Mouse (Mus musculus) gastrocnemius, adult 8-10 months (tissue): Measurements from ENCODE around the gene Vmn1r223. TPM values are rescaled to one million over a fixed set of nuclear protein-coding genes. Genes with fewer than 3 reads are reported as not detected.

Source experiments
- total RNA-seq, 4 experiments: library from RNA; stranded (reverse); gene quantifications; 2 replicates each; pipeline ENCODE4 v1.2.4; 2022

Vmn1r223 gene
- total RNA-seq, 4 experiments from 2014 or later, result not detected

Other genes starting within 250 kb of the Vmn1r223 start
- gene Vmn1r213, start 239.5 kb upstream of the Vmn1r223 start, total RNA-seq, result not detected
- not detected for gene Vmn1r214, start 216.7 kb upstream of the Vmn1r223 start, total RNA-seq
- not detected for gene Vmn1r215, start 179.1 kb upstream of the Vmn1r223 start, total RNA-seq
- not detected for gene Vmn1r217, start 128.9 kb upstream of the Vmn1r223 start, total RNA-seq
- not detected for gene Vmn1r218, start 114.0 kb upstream of the Vmn1r223 start, total RNA-seq
- gene Vmn1r219, start 87.8 kb upstream of the Vmn1r223 start, total RNA-seq, result not detected
- gene Vmn1r220, start 59.2 kb upstream of the Vmn1r223 start, total RNA-seq, result not detected
- not detected for gene Vmn1r221, start 33.0 kb upstream of the Vmn1r223 start, total RNA-seq
- gene Vmn1r222, start 11.2 kb upstream of the Vmn1r223 start, total RNA-seq, result not detected
- gene Zfp322a, start 122.1 kb downstream of the Vmn1r223 start, total RNA-seq, result 10 to 100 TPM in 1 of 4 experiments, 1 to 10 TPM in 3; 7.2 to 11.7 (median 8.3) TPM
- gene Abt1, start 176.7 kb downstream of the Vmn1r223 start, total RNA-seq, result 1 to 10 TPM; 3.2 to 4.8 (median 4.0) TPM
- gene Btn1a1, start 218.8 kb downstream of the Vmn1r223 start, total RNA-seq, result not detected
- gene Btn2a2, start 241.7 kb downstream of the Vmn1r223 start, total RNA-seq, result not detected